Mouse (Mus musculus) adrenal gland, postnatal 14 days (tissue): Measurements from ENCODE around the gene Usp34. TPM values are rescaled to one million over a fixed set of nuclear protein-coding genes. Genes with fewer than 3 reads are reported as not detected.
"Not testable (repeated sequence)": the region's sequence is repeated elsewhere in the genome, so short reads cannot be mapped to it uniquely, and the experiment has no call there.

Experiments used
- DNase-seq: peaks from one replicate; pipeline ENCODE4 v3.0.0; 2021; ENCODE audit warnings: mixed read lengths
- long read RNA-seq, 2 experiments: library from polyadenylated mRNA; stranded (forward); transcript quantifications; one replicate each; pipeline ENCODE4 v2.0.0; 2021
- total RNA-seq: library from RNA; stranded (reverse); gene quantifications from 2 replicates; pipeline ENCODE4 v1.2.3, GENCODE M21; 2021

Usp34 gene
- total RNA-seq = 60.7 and 62.4 TPM in 2 replicates
- long read RNA-seq, experiment 1, partial matches to known transcripts = 4 of 6 reads
- long read RNA-seq, experiment 1, other reads (novel, unspliced or antisense) = 2 of 6 reads
- long read RNA-seq, experiment 2, partial matches to known transcripts = 5 of 6 reads
- long read RNA-seq, experiment 2, other reads (novel, unspliced or antisense) = 1 of 6 reads

GRCm38 (mm10) chr11:23306764-23307565, at the start of gene Usp34:
TSS of gene Usp34 (plus strand) at chr11:23306895.
- DNase-seq = peak; percentile 91

- DNase-seq = no peak
Observed at GRCm38 (mm10) chr11:23259073-23259472, 47.6 kb upstream of the Usp34 start.

GRCm38 (mm10) chr11:23259481-23259880, 47.2 kb upstream of the Usp34 start:
- no peak for DNase-seq

GRCm38 (mm10) chr11:23260186-23260585, 46.5 kb upstream of the Usp34 start:
- DNase-seq = no peak

GRCm38 (mm10) chr11:23261490-23261889, 45.2 kb upstream of the Usp34 start:
- peak; percentile 41 for DNase-seq

- DNase-seq = peak; percentile 8
Observed at GRCm38 (mm10) chr11:23264949-23265348, 41.7 kb upstream of the Usp34 start.

- DNase-seq = peak; percentile 64
Observed at GRCm38 (mm10) chr11:23271770-23272724, 34.6 kb upstream of the Usp34 start.

- DNase-seq = no peak
Observed at GRCm38 (mm10) chr11:23275780-23276179, 30.9 kb upstream of the Usp34 start.

GRCm38 (mm10) chr11:23284469-23284868, 22.2 kb upstream of the Usp34 start:
- no peak for DNase-seq

- not testable (repeated sequence) for DNase-seq
Observed at GRCm38 (mm10) chr11:23288866-23289265, 17.8 kb upstream of the Usp34 start.

- no peak for DNase-seq
Observed at GRCm38 (mm10) chr11:23297379-23297778, 9.3 kb upstream of the Usp34 start.

GRCm38 (mm10) chr11:23298301-23298700, 8.4 kb upstream of the Usp34 start:
- no peak for DNase-seq

- no peak for DNase-seq
Observed at GRCm38 (mm10) chr11:23299910-23300309, 6.8 kb upstream of the Usp34 start.

- DNase-seq = no peak
Observed at GRCm38 (mm10) chr11:23303126-23303525, 3.6 kb upstream of the Usp34 start.

GRCm38 (mm10) chr11:23305101-23305672, 1.5 kb upstream of the Usp34 start:
- not testable (repeated sequence) for DNase-seq

- DNase-seq = peak; percentile 99
Observed at GRCm38 (mm10) chr11:23305673-23306608, 754 bp upstream of the Usp34 start.

GRCm38 (mm10) chr11:23307566-23307920, 848 bp downstream of the Usp34 start:
- no peak for DNase-seq

GRCm38 (mm10) chr11:23313496-23313895, 6.8 kb downstream of the Usp34 start:
- no peak for DNase-seq

GRCm38 (mm10) chr11:23329413-23329812, 22.7 kb downstream of the Usp34 start:
- no peak for DNase-seq

- no peak for DNase-seq
Observed at GRCm38 (mm10) chr11:23332136-23332535, 25.4 kb downstream of the Usp34 start.

- DNase-seq = no peak
Observed at GRCm38 (mm10) chr11:23335160-23335559, 28.5 kb downstream of the Usp34 start.
